In genomic region chr2:103659648-103660556, GRCm38 (mm10) we compare ENCODE assay signal across 14 mouse cellular contexts.
DNase-seq lines count a peak whose midpoint lies in the region; ATAC-seq lines count a peak whose summit lies in the region.
"Had no signal": no experiment of that assay in that cellular context is flagged by ENCODE, and none has a peak within 500 bp of the region (broad histone marks: within the 10 kb centered on the region; RNA-seq: fewer than 3 reads in every experiment).

No protein-coding gene starts in this region.

- H3K36me3 ChIP-seq in heart, embryonic 16.5 days (ENCODE audit: control insufficient read depth, insufficient read depth) = no peaks in the 10 kb centered on the region
- H3K36me3 ChIP-seq in midbrain, embryonic 13.5 days = no peaks in the 10 kb centered on the region
- H3K36me3 ChIP-seq: embryonic facial prominence, embryonic 15.5 days had no signal

- H3K27ac ChIP-seq in heart, embryonic 16.5 days (ENCODE audit: low read length) = peak overlapping the region; percentile 12; the same call in 1 of the 2 replicates
- H3K27ac ChIP-seq in midbrain, embryonic 13.5 days = peak overlapping the region; percentile 67
- H3K27ac ChIP-seq: embryonic facial prominence, embryonic 15.5 days; left cerebral cortex, adult 2 months had no signal

- H3K9ac ChIP-seq in heart, embryonic 16.5 days (ENCODE audit: low read length) = no peak overlapping the region
- H3K9ac ChIP-seq in midbrain, embryonic 13.5 days (replicated peaks) = no peak overlapping the region
- H3K9ac ChIP-seq: embryonic facial prominence, embryonic 15.5 days had no signal

- no peaks in the 10 kb centered on the region for H3K9me3 ChIP-seq in heart, embryonic 16.5 days (replicated peaks; ENCODE audit: control insufficient read depth, low read length)
- H3K9me3 ChIP-seq in midbrain, embryonic 13.5 days = no peaks in the 10 kb centered on the region
- H3K9me3 ChIP-seq: embryonic facial prominence, embryonic 15.5 days; megakaryocyte, embryonic 14.5 days had no signal

- H3K4me2 ChIP-seq in heart, embryonic 16.5 days (ENCODE audit: low read depth, low read length) = no peak overlapping the region
- H3K4me2 ChIP-seq in midbrain, embryonic 13.5 days (replicated peaks) = no peak overlapping the region
- H3K4me2 ChIP-seq: embryonic facial prominence, embryonic 15.5 days had no signal

- ATAC-seq in heart, embryonic 16.5 days (replicated peaks; ENCODE audit: extremely low read depth, insufficient read depth, low FRiP score) = no peak
- peak; percentile 30 to 32; a peak in 1 of 4 replicates for ATAC-seq in hematopoietic stem cell, adult 5-6 weeks (replicated peaks in 1 of 2; ENCODE audit: insufficient read depth in 1 of 2, low FRiP score in 2 of 2, low TSS enrichment in 1 of 2, low read depth in 1 of 2, poor library complexity in 2 of 2, severe bottlenecking in 2 of 2)
- ATAC-seq in midbrain, embryonic 13.5 days = peak; percentile 55; the same call in 1 of the 2 replicates

- no peak overlapping the region for H3K4me3 ChIP-seq in heart, embryonic 16.5 days (ENCODE audit: low read length)
- no peak overlapping the region for H3K4me3 ChIP-seq in midbrain, embryonic 13.5 days (replicated peaks)
- H3K4me3 ChIP-seq: embryonic facial prominence, embryonic 15.5 days; left cerebral cortex, adult 2 months; megakaryocyte, embryonic 14.5 days had no signal

- 46% methylated on average over 15 of the region's 15 CpGs for WGBS in heart, embryonic 16.5 days
- 51% methylated on average over 15 of the region's 15 CpGs for WGBS in midbrain, embryonic 13.5 days

- peaks cover 60% of the 10 kb centered on the region for H3K4me1 ChIP-seq in heart, embryonic 16.5 days (ENCODE audit: control insufficient read depth, insufficient read depth, low read length)
- peaks cover 34% of the 10 kb centered on the region for H3K4me1 ChIP-seq in midbrain, embryonic 13.5 days (replicated peaks)

- DNase-seq in heart, adult 9 months (ENCODE audit: low spot score in 2 of 2) = no peak
- DNase-seq in T-cell, adult 2 months (ENCODE audit: low spot score) = peak; percentile 42
- DNase-seq in adrenal gland, adult 2 months = no peak
- DNase-seq in frontal cortex, postnatal 10 days (ENCODE audit: low spot score in 2 of 2) = no peak
- DNase-seq: adrenal gland, postnatal 10 days; cerebellum, postnatal 14 days; kidney, adult 9 months; lung, adult 2 months had no signal

- H3K27me3 ChIP-seq in heart, embryonic 16.5 days (ENCODE audit: control insufficient read depth, insufficient read depth, low read length) = no peaks in the 10 kb centered on the region
- H3K27me3 ChIP-seq in midbrain, embryonic 13.5 days = no peaks in the 10 kb centered on the region
- H3K27me3 ChIP-seq: embryonic facial prominence, embryonic 15.5 days had no signal
